Mouse (Mus musculus): ENCODE data around the gene Sppl2c. TPM values are rescaled to one million over a fixed set of nuclear protein-coding genes. Genes with fewer than 3 reads are reported as not detected.

The Sppl2c gene
- not detected in 2 replicates for polyA plus RNA-seq (2011; ENCODE audit: insufficient read depth, insufficient read length, low read depth, missing spikeins)

- Histone ChIP-seq H3K4me1 (ENCODE audit: control insufficient read depth, insufficient read depth, low read length) (no peaks in the 10 kb centered on the region), H3K27me3 (ENCODE audit: control insufficient read depth, insufficient read depth, low read length, poor library complexity, severe bottlenecking) (no peaks in the 10 kb centered on the region), H3K36me3 (ENCODE audit: control insufficient read depth, insufficient read depth, low read length, poor library complexity, severe bottlenecking) (no peaks in the 10 kb centered on the region), H3K27ac (ENCODE audit: insufficient read depth, low read length) (no peak within 1 kb of the TSS), H3K9me3 (replicated peaks; ENCODE audit: control insufficient read depth, insufficient read depth, low read length, poor library complexity, severe bottlenecking) (no peaks in the 10 kb centered on the region), H3K9ac (ENCODE audit: low read depth, poor library complexity, severe bottlenecking) (no peak within 1 kb of the TSS), H3K4me3 (ENCODE audit: low read depth, low read length) (no peak within 1 kb of the TSS)
- TF ChIP-seq POLR2A (IDR thresholded peaks at IDR 0.05; ENCODE audit: insufficient read depth, low read length) (no peak), EP300 (IDR thresholded peaks at IDR 0.05; ENCODE audit: insufficient read depth, low read depth, low read length) (no peak), CTCF (IDR thresholded peaks at IDR 0.05; ENCODE audit: low read depth, low read length) (no peak)
Observed at GRCm38 (mm10) chr11:104186135-104186836, at the start of gene Sppl2c. Gene Sppl2c, plus strand, starts transcription at chr11:104186327.

GRCm38 (mm10) chr11:104138976-104139375 lies 47.2 kb upstream of the Sppl2c start:
- no peaks in the 10 kb centered on the region for H3K36me3 ChIP-seq (ENCODE audit: control insufficient read depth, insufficient read depth, low read length, poor library complexity, severe bottlenecking)
- no peak overlapping the region for H3K4me3 ChIP-seq (ENCODE audit: low read depth, low read length)
- H3K9ac ChIP-seq (ENCODE audit: low read depth, poor library complexity, severe bottlenecking): no peak overlapping the region
- H3K4me1 ChIP-seq (ENCODE audit: control insufficient read depth, insufficient read depth, low read length): no peaks in the 10 kb centered on the region
- no peaks in the 10 kb centered on the region for H3K9me3 ChIP-seq (replicated peaks; ENCODE audit: control insufficient read depth, insufficient read depth, low read length, poor library complexity, severe bottlenecking)
- peaks cover 15% of the 10 kb centered on the region for H3K27me3 ChIP-seq (ENCODE audit: control insufficient read depth, insufficient read depth, low read length, poor library complexity, severe bottlenecking)
- TF ChIP-seq EP300 (IDR thresholded peaks at IDR 0.05; ENCODE audit: insufficient read depth, low read depth, low read length) (no peak), POLR2A (IDR thresholded peaks at IDR 0.05; ENCODE audit: insufficient read depth, low read length) (no peak), CTCF (IDR thresholded peaks at IDR 0.05; ENCODE audit: low read depth, low read length) (no peak)
- no peak overlapping the region for H3K27ac ChIP-seq (ENCODE audit: insufficient read depth, low read length)

GRCm38 (mm10) chr11:104144930-104145329 lies 41.2 kb upstream of the Sppl2c start:
- Histone ChIP-seq H3K27ac (ENCODE audit: insufficient read depth, low read length) (no peak overlapping the region), H3K36me3 (ENCODE audit: control insufficient read depth, insufficient read depth, low read length, poor library complexity, severe bottlenecking) (no peaks in the 10 kb centered on the region), H3K4me3 (ENCODE audit: low read depth, low read length) (no peak overlapping the region), H3K9ac (ENCODE audit: low read depth, poor library complexity, severe bottlenecking) (no peak overlapping the region), H3K27me3 (ENCODE audit: control insufficient read depth, insufficient read depth, low read length, poor library complexity, severe bottlenecking) (no peaks in the 10 kb centered on the region), H3K9me3 (replicated peaks; ENCODE audit: control insufficient read depth, insufficient read depth, low read length, poor library complexity, severe bottlenecking) (no peaks in the 10 kb centered on the region), H3K4me1 (ENCODE audit: control insufficient read depth, insufficient read depth, low read length) (no peaks in the 10 kb centered on the region)
- TF ChIP-seq POLR2A (IDR thresholded peaks at IDR 0.05; ENCODE audit: insufficient read depth, low read length) (no peak), CTCF (IDR thresholded peaks at IDR 0.05; ENCODE audit: low read depth, low read length) (no peak), EP300 (IDR thresholded peaks at IDR 0.05; ENCODE audit: insufficient read depth, low read depth, low read length) (no peak)

GRCm38 (mm10) chr11:104148787-104149186 lies 37.3 kb upstream of the Sppl2c start:
- H3K27ac ChIP-seq (ENCODE audit: insufficient read depth, low read length): no peak overlapping the region

GRCm38 (mm10) chr11:104150911-104151310 lies 35.2 kb upstream of the Sppl2c start:
- Histone ChIP-seq H3K27me3 (ENCODE audit: control insufficient read depth, insufficient read depth, low read length, poor library complexity, severe bottlenecking) (no peaks in the 10 kb centered on the region), H3K4me1 (ENCODE audit: control insufficient read depth, insufficient read depth, low read length) (no peaks in the 10 kb centered on the region), H3K4me3 (ENCODE audit: low read depth, low read length) (no peak overlapping the region), H3K36me3 (ENCODE audit: control insufficient read depth, insufficient read depth, low read length, poor library complexity, severe bottlenecking) (no peaks in the 10 kb centered on the region), H3K27ac (ENCODE audit: insufficient read depth, low read length) (no peak overlapping the region), H3K9me3 (replicated peaks; ENCODE audit: control insufficient read depth, insufficient read depth, low read length, poor library complexity, severe bottlenecking) (no peaks in the 10 kb centered on the region), H3K9ac (ENCODE audit: low read depth, poor library complexity, severe bottlenecking) (no peak overlapping the region)
- TF ChIP-seq EP300 (IDR thresholded peaks at IDR 0.05; ENCODE audit: insufficient read depth, low read depth, low read length): no peak
- TF ChIP-seq POLR2A (IDR thresholded peaks at IDR 0.05; ENCODE audit: insufficient read depth, low read length): no peak

More at GRCm38 (mm10) chr11:104148787-104149186, 37.3 kb upstream of the Sppl2c start:
- Histone ChIP-seq H3K9me3 (replicated peaks; ENCODE audit: control insufficient read depth, insufficient read depth, low read length, poor library complexity, severe bottlenecking) (no peaks in the 10 kb centered on the region), H3K27me3 (ENCODE audit: control insufficient read depth, insufficient read depth, low read length, poor library complexity, severe bottlenecking) (no peaks in the 10 kb centered on the region), H3K4me3 (ENCODE audit: low read depth, low read length) (no peak overlapping the region), H3K9ac (ENCODE audit: low read depth, poor library complexity, severe bottlenecking) (no peak overlapping the region), H3K4me1 (ENCODE audit: control insufficient read depth, insufficient read depth, low read length) (no peaks in the 10 kb centered on the region), H3K36me3 (ENCODE audit: control insufficient read depth, insufficient read depth, low read length, poor library complexity, severe bottlenecking) (no peaks in the 10 kb centered on the region)
- TF ChIP-seq EP300 (IDR thresholded peaks at IDR 0.05; ENCODE audit: insufficient read depth, low read depth, low read length) (no peak), CTCF (IDR thresholded peaks at IDR 0.05; ENCODE audit: low read depth, low read length) (no peak), POLR2A (IDR thresholded peaks at IDR 0.05; ENCODE audit: insufficient read depth, low read length) (no peak)

- no peaks in the 10 kb centered on the region for H3K27me3 ChIP-seq (ENCODE audit: control insufficient read depth, insufficient read depth, low read length, poor library complexity, severe bottlenecking)
- no peaks in the 10 kb centered on the region for H3K4me1 ChIP-seq (ENCODE audit: control insufficient read depth, insufficient read depth, low read length)
- H3K9me3 ChIP-seq (replicated peaks; ENCODE audit: control insufficient read depth, insufficient read depth, low read length, poor library complexity, severe bottlenecking): no peaks in the 10 kb centered on the region
- TF ChIP-seq EP300 (IDR thresholded peaks at IDR 0.05; ENCODE audit: insufficient read depth, low read depth, low read length) (no peak), POLR2A (IDR thresholded peaks at IDR 0.05; ENCODE audit: insufficient read depth, low read length) (no peak), CTCF (IDR thresholded peaks at IDR 0.05; ENCODE audit: low read depth, low read length) (no peak)
- no peak overlapping the region for H3K9ac ChIP-seq (ENCODE audit: low read depth, poor library complexity, severe bottlenecking)
- no peak overlapping the region for H3K4me3 ChIP-seq (ENCODE audit: low read depth, low read length)
- no peaks in the 10 kb centered on the region for H3K36me3 ChIP-seq (ENCODE audit: control insufficient read depth, insufficient read depth, low read length, poor library complexity, severe bottlenecking)
- H3K27ac ChIP-seq (ENCODE audit: insufficient read depth, low read length): no peak overlapping the region
Observed at GRCm38 (mm10) chr11:104154332-104154731, 31.8 kb upstream of the Sppl2c start.
